Mouse (Mus musculus) adrenal gland (tissue): ENCODE data around the gene Hey2.

ENCODE experiments used
- intact Hi-C: fragments of 180-260 bp; cut with DNase I; formaldehyde crosslinking; loops from one replicate; pipeline ENCODE4 v1.15.1; 2025
- long read RNA-seq, 2 experiments: library from polyadenylated mRNA; unstranded; transcript quantifications; one replicate each; pipeline ENCODE4 v2.0.0; 2020; ENCODE audit warnings: borderline replicate concordance in 1 of 2; ENCODE audit not compliant: insufficient replicate concordance in 1 of 2

Gene Hey2
- long read RNA-seq, experiment 1: 0 reads
- long read RNA-seq, experiment 2, partial matches to known transcripts: 0 of 1 reads
- long read RNA-seq, experiment 2, other reads (novel, unspliced or antisense): 0 of 1 reads

GRCm38 (mm10) chr10:30842643-30843437, at the start of gene Hey2:
Hey2 (minus strand) TSS chr10:30842801.
- intact Hi-C loops: no loop called here

GRCm38 (mm10) chr10:30883085-30883760, 40.6 kb upstream of the Hey2 start:
- intact Hi-C loops: no loop called here

GRCm38 (mm10) chr10:30881109-30881508, 38.5 kb upstream of the Hey2 start:
- intact Hi-C loops: no loop called here

GRCm38 (mm10) chr10:30845101-30845825, 2.7 kb upstream of the Hey2 start:
- intact Hi-C loops: no loop called here

- intact Hi-C loops: no loop called here
Measured at GRCm38 (mm10) chr10:30844191-30845010, 1.8 kb upstream of the Hey2 start.

GRCm38 (mm10) chr10:30843438-30844190, 1.0 kb upstream of the Hey2 start:
- intact Hi-C loops: no loop called here

- intact Hi-C loops: no loop called here
Measured at GRCm38 (mm10) chr10:30842228-30842627, 373 bp downstream of the Hey2 start.

GRCm38 (mm10) chr10:30840824-30841223, 1.8 kb downstream of the Hey2 start:
- intact Hi-C loops: no loop called here

GRCm38 (mm10) chr10:30838188-30838587, 4.4 kb downstream of the Hey2 start:
- intact Hi-C loops: no loop called here

- intact Hi-C loops: no loop called here
Measured at GRCm38 (mm10) chr10:30825049-30825448, 17.6 kb downstream of the Hey2 start.

- intact Hi-C loops: loop anchor here (5.0 kb wide), 2 partner anchors 149 to 194 kb away; no protein-coding TSS in a partner anchor
Measured at GRCm38 (mm10) chr10:30810967-30811293, 31.7 kb downstream of the Hey2 start.

- intact Hi-C loops: loop anchor here (5.0 kb wide), 2 partner anchors 148 to 193 kb away; no protein-coding TSS in a partner anchor
Measured at GRCm38 (mm10) chr10:30810247-30810966, 32.2 kb downstream of the Hey2 start.

- intact Hi-C loops: loop anchor here (5.0 kb wide), 1 partner anchor 81 kb away; no protein-coding TSS in a partner anchor
Measured at GRCm38 (mm10) chr10:30803587-30804253, 38.9 kb downstream of the Hey2 start.

- intact Hi-C loops: loop anchor here (5.0 kb wide), 1 partner anchor 81 kb away; no protein-coding TSS in a partner anchor
Measured at GRCm38 (mm10) chr10:30802681-30803586, 39.7 kb downstream of the Hey2 start, which contains the start of gene Ncoa7. Ncoa7 (minus strand) TSS chr10:30803326.

- intact Hi-C loops: loop anchor here (5.0 kb wide), 1 partner anchor 80 kb away; no protein-coding TSS in a partner anchor
Measured at GRCm38 (mm10) chr10:30802033-30802432, 40.6 kb downstream of the Hey2 start.

- intact Hi-C loops: loop anchor here (5.0 kb wide), 1 partner anchor 78 kb away; no protein-coding TSS in a partner anchor
Measured at GRCm38 (mm10) chr10:30799713-30800450, 42.7 kb downstream of the Hey2 start.
